Mouse (Mus musculus) stomach, postnatal 0 days (tissue): Measurements from ENCODE around the gene Xbp1. TPM values are rescaled to one million over a fixed set of nuclear protein-coding genes. Genes with fewer than 3 reads are reported as not detected.
"Not testable (repeated sequence)": the region's sequence is repeated elsewhere in the genome, so short reads cannot be mapped to it uniquely, and the experiment has no call there.

Source experiments
- ATAC-seq: fragments of 200-750 bp; cut with Nextera tagmentation; 2 replicates; pipeline ENCODE4 v1.8.0; 2017; ENCODE audit not compliant: low FRiP score, low TSS enrichment
- DNase-seq: peaks from one replicate; pipeline ENCODE4 v3.0.0-alpha.2; 2016; ENCODE audit warnings: low spot score
- H3K27ac ChIP-seq: fragments of 300-500 bp; sonication (generic); replicated peaks from 2 replicates; pipeline ENCODE4 v1.5.1; 2014; ENCODE audit warnings: mild to moderate bottlenecking, control low read depth
- H3K27me3 ChIP-seq: fragments of 300-500 bp; sonication (generic); 2 replicates; pipeline ENCODE4 v1.6.1; 2014; ENCODE audit warnings: low read length; ENCODE audit not compliant: control insufficient read depth, insufficient read depth
- H3K36me3 ChIP-seq: fragments of 300-500 bp; sonication (generic); 2 replicates; pipeline ENCODE4 v1.6.1; 2014; ENCODE audit warnings: low read length, mixed read lengths; ENCODE audit not compliant: control insufficient read depth, insufficient read depth
- H3K4me1 ChIP-seq: fragments of 300-500 bp; sonication (generic); replicated peaks from 2 replicates; pipeline ENCODE4 v1.6.1; 2014; ENCODE audit warnings: antibody characterized with exemption; ENCODE audit not compliant: control insufficient read depth, insufficient read depth
- H3K4me2 ChIP-seq: fragments of 300-500 bp; sonication (generic); replicated peaks from 2 replicates; pipeline ENCODE4 v1.6.1; 2014; ENCODE audit warnings: low read depth, mild to moderate bottlenecking, control low read depth, moderate library complexity
- H3K4me3 ChIP-seq: fragments of 300-500 bp; sonication (generic); 2 replicates; pipeline ENCODE4 v1.5.1; 2014; ENCODE audit warnings: low read depth, low read length, control low read depth
- H3K9ac ChIP-seq: fragments of 300-500 bp; sonication (generic); 2 replicates; pipeline ENCODE4 v1.6.1; 2014; ENCODE audit warnings: mild to moderate bottlenecking, low read length, control low read depth, mixed read lengths
- H3K9me3 ChIP-seq: fragments of 300-500 bp; sonication (generic); 2 replicates; pipeline ENCODE4 v1.6.1; 2016; ENCODE audit warnings: low read length; ENCODE audit not compliant: control insufficient read depth
- CTCF ChIP-seq: IDR thresholded peaks from 2 replicates; pipeline ENCODE4 v1.5.1; 2016; ENCODE audit warnings: antibody characterized with exemption, low read depth, mild to moderate bottlenecking, moderate library complexity
- EP300 ChIP-seq: optimal IDR thresholded peaks from 2 replicates; pipeline ENCODE3; 2016; ENCODE audit warnings: antibody characterized with exemption
- WGBS: fragments of 180-500 bp; shearing (Covaris S2); extraction: QIAGEN DNeasy Blood & Tissue Kit; methylation state at CpG from one replicate; pipeline ENCODE4 v1.1.7; 2014; 5-methylcytosine and 5-hydroxymethylcytosine counted together
- polyA plus RNA-seq: library from polyadenylated mRNA; unstranded; fragments of >200 nt; fragmentation: Nextera tagmentation; extraction: Ambion mirVana; gene quantifications from 2 replicates; pipeline ENCODE4 v1.2.1, GENCODE M21; 2015

Gene Xbp1
- polyA plus RNA-seq, 1 experiment from 2014 or later, result 221 TPM

DNA sequence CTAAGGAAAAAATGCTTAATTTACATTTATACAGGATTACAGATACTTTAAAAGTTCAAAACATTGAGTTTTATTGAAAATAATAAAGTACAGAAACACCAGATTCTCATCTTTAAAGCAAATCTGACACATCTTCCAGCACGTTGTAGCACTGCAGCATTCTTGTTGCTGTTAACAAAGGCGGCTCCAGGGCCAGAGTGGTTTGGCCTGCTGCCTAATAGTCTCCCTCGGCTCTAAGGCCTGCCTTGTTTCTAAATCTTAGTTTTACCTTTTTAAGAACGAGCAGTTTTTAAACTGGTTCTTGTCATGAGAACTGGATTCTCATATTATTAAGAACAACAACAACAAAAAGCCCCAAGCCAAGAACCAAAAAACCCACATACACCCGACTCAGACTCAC is 8.4 kb downstream of the Xbp1 start:
- TF ChIP-seq CTCF (no peak), EP300 (no peak)
- Histone ChIP-seq H3K4me1 (no peaks in the 10 kb centered on the region), H3K27ac (no peak overlapping the region), H3K4me2 (no peak overlapping the region), H3K36me3 (peaks cover 32% of the 10 kb centered on the region), H3K9ac (no peak overlapping the region), H3K27me3 (no peaks in the 10 kb centered on the region), H3K4me3 (no peak overlapping the region), H3K9me3 (no peaks in the 10 kb centered on the region)
- ATAC-seq (no peak), DNase-seq (no peak)
- 27% methylated on average over 5 of the region's 5 CpGs for WGBS

DNA sequence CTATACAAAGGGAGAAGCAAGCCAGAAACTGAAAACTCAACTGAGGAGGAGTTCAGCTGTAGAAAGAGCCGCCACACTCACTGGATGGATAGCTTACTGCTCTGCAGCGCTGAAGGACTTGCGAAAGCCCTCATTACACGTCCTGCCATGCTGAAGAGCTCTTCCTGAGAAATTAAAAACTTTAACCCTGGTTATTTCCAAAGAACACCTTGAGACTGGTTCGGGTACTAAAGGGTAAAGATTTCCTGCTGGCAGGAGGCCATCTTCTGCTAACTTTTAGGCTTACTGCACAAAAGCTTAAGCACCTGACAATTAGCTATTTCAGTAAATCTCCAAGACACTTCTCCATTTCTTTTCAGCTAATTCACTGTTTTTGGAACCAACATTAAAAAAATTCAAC is 9.7 kb downstream of the Xbp1 start:
- Histone ChIP-seq H3K27me3 (no peaks in the 10 kb centered on the region), H3K27ac (no peak overlapping the region), H3K36me3 (peaks cover 32% of the 10 kb centered on the region), H3K4me3 (no peak overlapping the region), H3K4me2 (no peak overlapping the region), H3K9me3 (no peaks in the 10 kb centered on the region), H3K9ac (no peak overlapping the region), H3K4me1 (no peaks in the 10 kb centered on the region)
- 63% methylated on average over 5 of the region's 5 CpGs for WGBS
- ATAC-seq (no peak), DNase-seq (no peak)
- TF ChIP-seq CTCF (no peak), EP300 (no peak)

DNA sequence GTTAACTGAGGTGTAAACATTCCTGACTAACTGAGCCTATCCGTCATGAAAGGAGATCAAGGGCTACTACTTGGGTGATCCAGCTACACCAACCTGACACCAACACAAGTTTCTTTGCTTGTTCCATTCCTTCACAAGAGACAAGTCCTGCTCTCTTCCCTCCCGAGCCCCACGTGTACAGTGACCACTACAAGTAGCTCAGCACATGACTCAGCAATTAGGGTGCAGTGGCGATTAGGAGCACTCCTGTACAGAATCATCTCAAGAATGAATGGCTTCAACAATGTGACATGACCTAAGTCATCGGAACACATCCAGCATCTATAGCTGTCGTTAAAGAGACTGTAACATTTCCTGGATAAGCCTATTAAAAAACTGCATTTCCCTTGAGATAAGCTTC is 10.3 kb downstream of the Xbp1 start:
- TF ChIP-seq EP300, result no peak
- no peak for TF ChIP-seq CTCF
- H3K9me3 ChIP-seq, result no peaks in the 10 kb centered on the region
- ATAC-seq (no peak), DNase-seq (no peak)
- H3K36me3 ChIP-seq, result peaks cover 28% of the 10 kb centered on the region
- no peak overlapping the region for H3K4me3 ChIP-seq
- H3K4me1 ChIP-seq, result no peaks in the 10 kb centered on the region
- no peak overlapping the region for H3K9ac ChIP-seq
- 63% methylated on average over 6 of the region's 6 CpGs for WGBS
- H3K27me3 ChIP-seq, result no peaks in the 10 kb centered on the region
- H3K27ac ChIP-seq, result no peak overlapping the region
- H3K4me2 ChIP-seq, result no peak overlapping the region

DNA sequence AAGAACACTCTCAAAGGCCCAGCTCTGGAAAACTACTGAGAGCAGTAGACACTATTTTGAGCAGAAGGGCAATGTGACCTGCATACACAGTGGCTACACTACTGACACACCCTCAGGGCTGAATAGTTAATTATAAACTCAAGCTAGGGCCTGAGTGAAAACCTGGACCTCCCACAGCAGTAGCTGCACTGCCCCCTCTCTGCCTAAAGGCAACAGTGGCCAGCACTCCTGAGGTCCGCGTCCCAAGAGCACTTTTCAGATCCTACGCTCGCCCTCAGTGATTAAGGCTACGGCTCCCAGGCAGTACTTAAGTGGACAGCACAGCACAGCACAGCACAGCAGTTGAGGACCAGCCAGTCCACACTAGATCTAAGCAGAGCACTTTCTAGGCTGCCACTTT is 12.6 kb downstream of the Xbp1 start:
- Histone ChIP-seq H3K36me3 (peaks cover 25% of the 10 kb centered on the region), H3K4me1 (no peaks in the 10 kb centered on the region), H3K4me3 (no peak overlapping the region), H3K9me3 (no peaks in the 10 kb centered on the region), H3K27me3 (no peaks in the 10 kb centered on the region), H3K4me2 (no peak overlapping the region), H3K27ac (no peak overlapping the region), H3K9ac (no peak overlapping the region)
- TF ChIP-seq EP300 (no peak), CTCF (peak; percentile 59)
- ATAC-seq (peak; percentile 87), DNase-seq (peak; percentile 47)
- 73% methylated on average over 5 of the region's 5 CpGs for WGBS

DNA sequence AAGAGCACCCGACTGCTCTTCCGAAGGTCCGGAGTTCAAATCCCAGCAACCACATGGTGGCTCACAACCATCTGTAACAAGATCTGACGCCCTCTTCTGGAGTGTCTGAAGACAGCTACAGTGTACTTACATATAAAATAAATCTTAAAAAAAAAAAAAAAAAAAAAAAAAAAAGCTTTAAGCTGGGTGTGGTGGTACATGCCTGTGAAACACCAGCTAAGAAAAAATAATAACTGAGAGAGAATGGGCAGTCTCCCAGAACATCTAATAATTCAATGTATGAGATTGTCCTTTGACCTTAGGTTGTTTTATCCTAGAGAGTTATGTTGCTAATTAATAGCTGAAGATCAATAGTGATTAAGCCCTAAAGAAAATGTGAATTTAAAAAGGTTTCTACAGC is 17.0 kb downstream of the Xbp1 start:
- H3K27ac ChIP-seq, H3K4me2 ChIP-seq, H3K9ac ChIP-seq, H3K27me3 ChIP-seq, H3K4me1 ChIP-seq, DNase-seq, ATAC-seq, H3K4me3 ChIP-seq, H3K9me3 ChIP-seq: not testable (repeated sequence)
- peaks cover 18% of the 10 kb centered on the region for H3K36me3 ChIP-seq
- 74% methylated on average over 4 of the region's 4 CpGs for WGBS

DNA sequence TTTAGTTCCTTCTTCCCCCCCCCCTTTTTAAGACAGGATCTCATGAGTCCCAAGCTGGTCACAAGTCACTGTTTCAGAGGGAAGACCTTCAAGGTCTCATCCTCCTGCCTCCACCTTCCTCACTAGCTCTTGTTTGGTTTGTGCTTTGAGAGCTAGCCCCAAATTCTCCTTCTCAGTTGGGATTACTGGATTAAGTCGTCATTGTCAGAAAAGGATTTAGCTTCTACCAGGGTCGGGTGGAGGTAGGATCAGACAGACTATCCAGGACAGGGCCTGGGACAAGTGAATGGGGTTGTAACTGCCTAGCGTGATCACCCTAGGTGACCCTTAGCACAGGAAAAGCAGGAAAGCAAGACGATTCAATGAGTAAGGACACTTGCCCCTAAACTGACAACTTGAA is 19.9 kb downstream of the Xbp1 start:
- Histone ChIP-seq H3K27ac (no peak overlapping the region), H3K4me2 (peak overlapping the region; percentile 85), H3K9ac (no peak overlapping the region), H3K36me3 (no peaks in the 10 kb centered on the region; the same call in 1 of the 2 replicates), H3K4me1 (no peaks in the 10 kb centered on the region; the same call in 1 of the 2 replicates), H3K27me3 (no peaks in the 10 kb centered on the region), H3K9me3 (no peaks in the 10 kb centered on the region), H3K4me3 (no peak overlapping the region)
- WGBS, result 35% methylated on average over 4 of the region's 4 CpGs
- TF ChIP-seq EP300, result no peak
- TF ChIP-seq CTCF, result no peak
- ATAC-seq (no peak), DNase-seq (no peak)
